Mouse (Mus musculus): ENCODE measurements around the gene Gm20388. TPM values are rescaled to one million over a fixed set of nuclear protein-coding genes. Genes with fewer than 3 reads are reported as not detected.

The Gm20388 gene
- polyA plus RNA-seq, 1 experiment, result 49.7 TPM

DNA sequence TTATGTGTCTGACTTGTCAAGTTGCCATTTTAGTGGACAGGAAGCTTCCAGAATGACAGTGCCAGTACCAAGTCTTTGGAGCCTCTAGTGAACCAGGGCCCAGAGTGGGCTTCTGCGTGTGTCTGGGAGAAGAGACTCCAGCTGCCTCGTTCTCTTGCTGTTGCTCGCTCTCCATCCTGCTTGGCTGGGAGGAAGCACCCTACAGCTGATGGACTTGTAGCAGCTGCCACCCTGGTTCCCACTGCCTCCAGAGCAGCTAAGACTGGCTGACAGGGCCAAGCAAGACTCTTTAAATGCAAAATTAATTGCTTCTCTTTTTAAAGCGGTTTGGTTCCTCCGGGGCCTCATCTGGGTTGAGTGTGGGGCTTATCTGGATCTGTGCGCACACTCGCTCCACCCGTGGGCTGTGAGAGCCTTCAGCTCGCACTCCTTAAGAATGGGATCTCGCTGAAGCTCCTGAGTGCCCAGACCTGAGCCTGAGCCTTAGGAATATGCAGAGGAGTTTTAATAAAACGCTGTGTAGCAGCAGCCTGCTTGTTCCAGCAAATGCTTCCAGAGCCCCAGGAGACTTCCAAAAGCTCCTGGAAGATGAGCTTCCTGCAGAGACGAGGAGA lies 4410.7 kb downstream of the Gm20388 start:
- 64% methylated on average over 12 of the region's 12 CpGs for WGBS
- Histone ChIP-seq H3K4me1 (ENCODE audit: control insufficient read depth, insufficient read depth, low read length) (no peaks in the 10 kb centered on the region), H3K27ac (ENCODE audit: insufficient read depth, low read depth, low read length) (no peak overlapping the region), H3K4me3 (ENCODE audit: insufficient read depth, low read depth, low read length) (no peak overlapping the region), H3K27me3 (replicated peaks; ENCODE audit: control insufficient read depth, insufficient read depth, low read length) (no peaks in the 10 kb centered on the region), H3K36me3 (ENCODE audit: control insufficient read depth, insufficient read depth, low read length) (no peaks in the 10 kb centered on the region)
- no peak for DNase-seq
- TF ChIP-seq CTCF (conservative IDR thresholded peaks at IDR 0.05; ENCODE audit: insufficient read depth, insufficient read length, low read depth, low read length), result no peak
- TF ChIP-seq POLR2A (IDR thresholded peaks at IDR 0.05; ENCODE audit: low read depth, low read length), result no peak

DNA sequence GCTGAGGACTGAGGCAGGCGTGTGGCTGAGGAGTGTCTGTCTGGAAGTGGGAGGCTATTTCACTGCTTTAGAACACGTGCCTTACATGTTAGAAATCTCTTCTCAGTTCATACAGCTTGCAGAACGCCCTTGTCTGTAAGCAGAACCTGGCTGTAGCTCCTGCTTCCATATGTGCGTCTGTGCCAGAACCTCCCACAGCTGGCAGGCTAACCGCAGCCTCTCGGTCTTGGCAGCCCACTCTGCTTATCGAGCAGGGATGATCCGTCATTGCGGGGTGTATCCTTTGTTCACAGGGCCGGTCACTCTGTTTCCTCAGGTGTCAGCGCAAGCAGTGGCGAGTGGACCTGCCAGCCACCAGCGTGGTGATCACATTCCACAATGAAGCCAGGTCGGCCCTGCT lies 4412.7 kb downstream of the Gm20388 start:
- no peaks in the 10 kb centered on the region for H3K27me3 ChIP-seq (replicated peaks; ENCODE audit: control insufficient read depth, insufficient read depth, low read length)
- no peak overlapping the region for H3K4me3 ChIP-seq (ENCODE audit: insufficient read depth, low read depth, low read length)
- H3K27ac ChIP-seq (ENCODE audit: insufficient read depth, low read depth, low read length), result no peak overlapping the region
- no peaks in the 10 kb centered on the region for H3K4me1 ChIP-seq (ENCODE audit: control insufficient read depth, insufficient read depth, low read length)
- no peak for DNase-seq
- TF ChIP-seq CTCF (conservative IDR thresholded peaks at IDR 0.05; ENCODE audit: insufficient read depth, insufficient read length, low read depth, low read length) (no peak), POLR2A (IDR thresholded peaks at IDR 0.05; ENCODE audit: low read depth, low read length) (no peak)
- WGBS, result 93% methylated on average over 14 of the region's 14 CpGs
- no peaks in the 10 kb centered on the region for H3K36me3 ChIP-seq (ENCODE audit: control insufficient read depth, insufficient read depth, low read length)

DNA sequence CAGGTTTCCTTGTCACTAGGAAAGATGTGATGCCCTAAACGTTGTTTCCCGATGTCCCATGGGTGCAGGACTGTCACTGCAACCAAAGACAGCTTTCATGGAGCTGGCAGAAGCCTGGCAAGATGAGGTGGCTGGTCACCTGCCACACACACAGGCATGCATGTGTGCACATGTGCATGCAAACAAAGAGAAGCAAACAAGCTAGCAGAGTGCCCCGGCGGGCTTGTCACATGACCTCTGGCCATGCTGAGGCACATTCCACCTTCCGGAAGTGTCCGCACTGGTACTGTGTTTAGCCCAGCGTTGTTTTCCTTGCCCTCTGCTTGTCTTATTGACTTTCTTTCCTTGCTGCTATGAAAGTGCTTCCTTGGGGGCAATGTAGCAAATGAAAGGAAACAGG lies 4417.6 kb downstream of the Gm20388 start:
- Histone ChIP-seq H3K36me3 (ENCODE audit: control insufficient read depth, insufficient read depth, low read length) (no peaks in the 10 kb centered on the region), H3K4me1 (ENCODE audit: control insufficient read depth, insufficient read depth, low read length) (no peaks in the 10 kb centered on the region), H3K4me3 (ENCODE audit: insufficient read depth, low read depth, low read length) (no peak overlapping the region), H3K27me3 (replicated peaks; ENCODE audit: control insufficient read depth, insufficient read depth, low read length) (no peaks in the 10 kb centered on the region), H3K27ac (ENCODE audit: insufficient read depth, low read depth, low read length) (no peak overlapping the region)
- WGBS, result 72% methylated on average over 7 of the region's 7 CpGs
- TF ChIP-seq CTCF (conservative IDR thresholded peaks at IDR 0.05; ENCODE audit: insufficient read depth, insufficient read length, low read depth, low read length) (no peak), POLR2A (IDR thresholded peaks at IDR 0.05; ENCODE audit: low read depth, low read length) (no peak)
- DNase-seq, result no peak

DNA sequence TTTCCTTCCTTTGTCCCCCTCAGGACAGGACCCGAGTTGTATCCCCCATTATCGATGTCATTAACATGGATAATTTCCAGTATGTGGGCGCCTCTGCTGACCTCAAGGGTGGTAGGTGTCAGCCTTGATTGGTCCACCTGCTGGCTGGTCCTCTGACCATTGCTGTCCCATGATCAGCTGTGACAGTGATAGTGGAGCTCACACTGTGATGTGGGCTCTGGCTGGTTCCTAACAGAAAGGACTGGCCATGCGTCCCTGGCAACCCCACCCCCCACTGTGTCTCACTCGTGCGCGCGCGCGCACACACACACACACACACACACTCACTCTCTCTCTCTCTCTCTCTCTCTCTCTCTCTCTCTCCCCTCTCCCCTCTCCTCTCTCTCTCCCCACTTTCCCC lies 4419.0 kb downstream of the Gm20388 start:
- Histone ChIP-seq H3K27ac (ENCODE audit: insufficient read depth, low read depth, low read length) (no peak overlapping the region), H3K36me3 (ENCODE audit: control insufficient read depth, insufficient read depth, low read length) (no peaks in the 10 kb centered on the region), H3K27me3 (replicated peaks; ENCODE audit: control insufficient read depth, insufficient read depth, low read length) (no peaks in the 10 kb centered on the region), H3K4me3 (ENCODE audit: insufficient read depth, low read depth, low read length) (no peak overlapping the region), H3K4me1 (ENCODE audit: control insufficient read depth, insufficient read depth, low read length) (no peaks in the 10 kb centered on the region)
- TF ChIP-seq CTCF (conservative IDR thresholded peaks at IDR 0.05; ENCODE audit: insufficient read depth, insufficient read length, low read depth, low read length) (no peak), POLR2A (IDR thresholded peaks at IDR 0.05; ENCODE audit: low read depth, low read length) (no peak)
- DNase-seq, result no peak
- WGBS, result 89% methylated on average over 10 of the region's 10 CpGs

DNA sequence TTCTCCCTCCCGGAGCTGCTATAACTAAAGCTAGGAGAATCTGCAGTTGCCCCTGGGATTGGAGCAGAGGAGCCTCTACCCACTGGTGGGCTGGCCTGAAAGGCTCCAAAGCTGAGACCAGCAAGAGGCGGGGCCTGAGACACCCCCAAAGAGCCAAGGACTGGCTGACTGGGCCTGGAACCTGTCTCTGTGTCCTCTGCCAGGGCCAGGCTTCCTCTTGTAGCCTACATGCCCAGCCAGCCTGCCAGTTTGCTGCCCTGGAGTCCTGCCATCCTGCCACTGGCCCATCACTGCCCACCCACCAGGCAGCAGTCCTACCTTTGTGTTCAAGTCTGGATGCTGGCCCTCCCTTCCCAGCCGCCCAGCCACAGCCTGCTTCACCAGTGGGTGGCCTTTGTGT lies 4419.8 kb downstream of the Gm20388 start:
- DNase-seq, result no peak
- no peak for TF ChIP-seq CTCF (conservative IDR thresholded peaks at IDR 0.05; ENCODE audit: insufficient read depth, insufficient read length, low read depth, low read length)
- no peak for TF ChIP-seq POLR2A (IDR thresholded peaks at IDR 0.05; ENCODE audit: low read depth, low read length)
- H3K27me3 ChIP-seq (replicated peaks; ENCODE audit: control insufficient read depth, insufficient read depth, low read length), result no peaks in the 10 kb centered on the region
- H3K4me3 ChIP-seq (ENCODE audit: insufficient read depth, low read depth, low read length), result no peak overlapping the region
- H3K36me3 ChIP-seq (ENCODE audit: control insufficient read depth, insufficient read depth, low read length), result no peaks in the 10 kb centered on the region
- H3K27ac ChIP-seq (ENCODE audit: insufficient read depth, low read depth, low read length), result no peak overlapping the region
- 89% methylated on average over 2 of the region's 3 CpGs for WGBS
- H3K4me1 ChIP-seq (ENCODE audit: control insufficient read depth, insufficient read depth, low read length), result no peaks in the 10 kb centered on the region

DNA sequence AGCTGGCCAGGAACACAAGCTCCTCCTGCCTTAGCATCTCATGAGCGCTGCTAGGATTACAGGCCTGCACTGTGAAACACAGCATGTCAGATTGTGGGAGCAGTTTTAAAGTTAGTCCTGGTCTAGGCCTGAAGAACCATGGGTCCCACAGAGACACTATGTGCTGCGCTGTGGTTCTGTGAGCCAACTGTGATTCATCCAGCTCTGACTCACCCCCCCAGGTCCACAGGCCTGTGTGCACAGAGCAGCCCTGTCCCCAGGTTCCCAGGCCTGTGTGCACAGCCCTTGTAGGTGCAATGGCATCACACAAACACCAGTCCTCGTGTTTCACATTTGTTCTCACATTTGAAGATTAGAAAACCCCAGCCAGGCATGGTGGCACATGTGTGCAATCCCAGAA lies 4420.5 kb downstream of the Gm20388 start:
- H3K27ac ChIP-seq (ENCODE audit: insufficient read depth, low read depth, low read length), result no peak overlapping the region
- TF ChIP-seq POLR2A (IDR thresholded peaks at IDR 0.05; ENCODE audit: low read depth, low read length) (no peak), CTCF (conservative IDR thresholded peaks at IDR 0.05; ENCODE audit: insufficient read depth, insufficient read length, low read depth, low read length) (no peak)
- DNase-seq, result no peak
- 95% methylated on average over 3 of the region's 3 CpGs for WGBS
- no peaks in the 10 kb centered on the region for H3K27me3 ChIP-seq (replicated peaks; ENCODE audit: control insufficient read depth, insufficient read depth, low read length)
- no peaks in the 10 kb centered on the region for H3K4me1 ChIP-seq (ENCODE audit: control insufficient read depth, insufficient read depth, low read length)
- no peak overlapping the region for H3K4me3 ChIP-seq (ENCODE audit: insufficient read depth, low read depth, low read length)
- H3K36me3 ChIP-seq (ENCODE audit: control insufficient read depth, insufficient read depth, low read length), result no peaks in the 10 kb centered on the region

DNA sequence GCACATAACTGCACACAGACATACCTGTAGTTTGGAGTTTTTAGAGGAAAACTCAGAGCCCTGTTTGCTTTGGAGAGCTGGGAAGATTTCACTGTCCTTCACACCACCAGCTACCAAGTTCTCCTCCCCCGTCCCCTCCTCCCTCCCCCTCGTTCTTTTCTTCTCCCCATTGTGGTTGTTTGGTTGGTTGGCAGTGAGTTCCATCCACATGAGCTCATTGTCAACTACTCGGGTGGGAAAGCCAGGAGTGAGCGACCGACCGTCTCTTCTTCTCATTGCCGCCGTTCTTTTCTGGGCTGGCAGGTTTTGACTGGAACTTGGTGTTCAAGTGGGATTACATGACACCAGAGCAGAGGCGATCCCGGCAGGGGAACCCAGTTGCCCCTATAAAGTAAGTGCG lies 4421.1 kb downstream of the Gm20388 start:
- H3K36me3 ChIP-seq (ENCODE audit: control insufficient read depth, insufficient read depth, low read length), result no peaks in the 10 kb centered on the region
- H3K27me3 ChIP-seq (replicated peaks; ENCODE audit: control insufficient read depth, insufficient read depth, low read length), result no peaks in the 10 kb centered on the region
- no peak overlapping the region for H3K4me3 ChIP-seq (ENCODE audit: insufficient read depth, low read depth, low read length)
- no peak for TF ChIP-seq CTCF (conservative IDR thresholded peaks at IDR 0.05; ENCODE audit: insufficient read depth, insufficient read length, low read depth, low read length)
- no peak for TF ChIP-seq POLR2A (IDR thresholded peaks at IDR 0.05; ENCODE audit: low read depth, low read length)
- WGBS, result 78% methylated on average over 11 of the region's 11 CpGs
- no peaks in the 10 kb centered on the region for H3K4me1 ChIP-seq (ENCODE audit: control insufficient read depth, insufficient read depth, low read length)
- H3K27ac ChIP-seq (ENCODE audit: insufficient read depth, low read depth, low read length), result no peak overlapping the region
- no peak for DNase-seq

All from kidney, adult 2 months (tissue).